Mouse (Mus musculus) mouse embryonic stem cell (cell line): Measurements from ENCODE around the gene Rgp1.
"Not testable (repeated sequence)": the region's sequence is repeated elsewhere in the genome, so short reads cannot be mapped to it uniquely, and the experiment has no call there.

ENCODE experiments used
- in situ Hi-C, 2 experiments: fragments of 300-500 bp; cut with MboI; formaldehyde crosslinking; loops; 1 replicate in 1 of 2; 3 replicates in 1 of 2; pipeline ENCODE4 v1.14.3; 2019 to 2020; ENCODE audit warnings: low sequenced_read_pairs in 2 of 2, low pct_unique_long_range_greater_than_20kb in 1 of 2, mixed read lengths in 1 of 2; ENCODE audit not compliant: unreplicated experiment in 1 of 2

Gene Rgp1

GRCm38 (mm10) chr4:43585682-43586081, 7.2 kb downstream of the Rgp1 start:
- in situ Hi-C loops = no loop called here

GRCm38 (mm10) chr4:43586411-43586810, 7.9 kb downstream of the Rgp1 start:
- in situ Hi-C loops = no loop called here

GRCm38 (mm10) chr4:43587681-43588080, 9.2 kb downstream of the Rgp1 start:
- in situ Hi-C loops = no loop called here

GRCm38 (mm10) chr4:43591543-43591942, 13.0 kb downstream of the Rgp1 start:
- in situ Hi-C loops = no loop called here

- in situ Hi-C loops = no loop called here
Observed at GRCm38 (mm10) chr4:43591961-43592360, 13.4 kb downstream of the Rgp1 start.

GRCm38 (mm10) chr4:43593453-43593852, 14.9 kb downstream of the Rgp1 start:
- in situ Hi-C loops = no loop called here

- in situ Hi-C loops = not testable (repeated sequence)
Observed at GRCm38 (mm10) chr4:43596597-43596996, 18.1 kb downstream of the Rgp1 start.

- in situ Hi-C loops = no loop called here
Observed at GRCm38 (mm10) chr4:43598200-43598599, 19.7 kb downstream of the Rgp1 start.

GRCm38 (mm10) chr4:43598650-43599380, 20.3 kb downstream of the Rgp1 start:
- in situ Hi-C loops = no loop called here

- in situ Hi-C loops = no loop called here
Observed at GRCm38 (mm10) chr4:43600195-43600934, 21.9 kb downstream of the Rgp1 start.

GRCm38 (mm10) chr4:43604099-43604498, 25.6 kb downstream of the Rgp1 start:
- in situ Hi-C loops = no loop called here

- in situ Hi-C loops = no loop called here
Observed at GRCm38 (mm10) chr4:43604751-43605685, 26.5 kb downstream of the Rgp1 start.

GRCm38 (mm10) chr4:43612534-43612933, 34.0 kb downstream of the Rgp1 start:
- in situ Hi-C loops = no loop called here

GRCm38 (mm10) chr4:43613060-43613730, 34.7 kb downstream of the Rgp1 start:
- in situ Hi-C loops = no loop called here

GRCm38 (mm10) chr4:43620146-43620778, 41.7 kb downstream of the Rgp1 start:
- in situ Hi-C loops = no loop called here

GRCm38 (mm10) chr4:43629106-43629817, 50.7 kb downstream of the Rgp1 start:
- in situ Hi-C loops = no loop called here

- in situ Hi-C loops = no loop called here
Observed at GRCm38 (mm10) chr4:43630030-43630581, 51.6 kb downstream of the Rgp1 start.
